Mouse (Mus musculus) liver, postnatal 0 days (tissue): ENCODE measurements around the gene Lst1.

Experiments used
- CTCF ChIP-seq: sonication (generic); IDR thresholded peaks from 2 replicates; pipeline ENCODE4 v1.5.1; 2016; ENCODE audit warnings: antibody characterized with exemption, low read depth
- EP300 ChIP-seq: IDR thresholded peaks from 2 replicates; pipeline ENCODE4 v1.6.1; 2016; ENCODE audit warnings: antibody characterized with exemption, low read depth, mild to moderate bottlenecking

DNA sequence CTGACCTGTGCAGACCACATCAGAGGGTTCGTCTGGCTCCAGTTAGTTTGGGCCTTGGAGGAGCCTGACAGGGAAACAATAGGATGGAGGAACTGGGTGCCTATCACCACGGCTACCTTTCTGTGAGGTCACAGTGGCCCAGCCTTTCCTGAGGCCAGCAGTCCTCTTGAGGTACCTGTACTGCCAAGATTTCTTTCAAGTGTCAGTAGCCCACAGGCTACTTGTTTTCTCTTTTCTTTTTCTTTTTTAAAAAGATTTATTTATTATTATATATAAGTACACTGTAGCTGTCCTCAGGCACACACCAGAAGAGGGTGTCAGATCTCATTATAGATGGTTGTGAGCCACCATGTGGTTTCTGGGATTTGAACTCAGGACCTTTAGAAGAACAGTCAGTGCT is 12.3 kb downstream of the Lst1 start, which contains the start of gene Aif1:
- TF ChIP-seq CTCF (no peak), EP300 (no peak)
